9 mouse cellular contexts compared by ENCODE assay signal in genomic region chr6:35134844-35135243, GRCm38 (mm10). TPM values are rescaled to one million over a fixed set of nuclear protein-coding genes. Genes with fewer than 3 reads are reported as not detected.
A peak's percentile ranks its signal among the peaks of the same experiment; 100 is the strongest.
DNase-seq lines count a peak whose midpoint lies in the region; ATAC-seq and TF ChIP-seq lines count a peak whose summit lies in the region.
"Had no signal": no experiment of that assay in that cellular context is flagged by ENCODE, and none has a peak within 500 bp of the region (broad histone marks: within the 10 kb centered on the region; RNA-seq: fewer than 3 reads in every experiment).

No protein-coding gene starts in this region.

- H3K4me3 ChIP-seq in kidney, embryonic 15.5 days (replicated peaks), result peak overlapping the region; percentile 72
- peak overlapping the region; percentile 82 for H3K4me3 ChIP-seq in G1E (ENCODE audit: low read depth, low read length)
- peak overlapping the region; percentile 75 for H3K4me3 ChIP-seq in embryonic fibroblast, embryonic 13.5 days (ENCODE audit: insufficient read depth, low read length)
- H3K4me3 ChIP-seq in liver, embryonic 15.5 days (replicated peaks), result peak overlapping the region; percentile 72

- no peaks in the 10 kb centered on the region for H3K36me3 ChIP-seq in kidney, embryonic 15.5 days
- H3K36me3 ChIP-seq in G1E (replicated peaks), result no peaks in the 10 kb centered on the region
- no peaks in the 10 kb centered on the region for H3K36me3 ChIP-seq in liver, embryonic 15.5 days (replicated peaks)

- DNase-seq in kidney, postnatal 25 days, result no peak
- no peak for DNase-seq in G1E (ENCODE audit: low spot score)
- no peak for DNase-seq in frontal cortex, postnatal 10 days (ENCODE audit: low spot score in 2 of 2)
- DNase-seq in gastrocnemius, postnatal 25 days, result no peak
- DNase-seq in layer of hippocampus, adult 9-11 months, result no peak
- DNase-seq: embryo, embryonic 11 days had no signal

- H3K27me3 ChIP-seq in kidney, embryonic 15.5 days, result no peaks in the 10 kb centered on the region
- no peaks in the 10 kb centered on the region for H3K27me3 ChIP-seq in G1E (ENCODE audit: insufficient read depth, low read length)
- no peaks in the 10 kb centered on the region for H3K27me3 ChIP-seq in liver, embryonic 15.5 days

- H3K4me1 ChIP-seq in kidney, embryonic 15.5 days, result peaks cover 25% of the 10 kb centered on the region
- peaks cover 25% of the 10 kb centered on the region for H3K4me1 ChIP-seq in G1E (ENCODE audit: insufficient read depth, low read depth, low read length)
- H3K4me1 ChIP-seq in embryonic fibroblast, embryonic 13.5 days (ENCODE audit: control insufficient read depth, insufficient read depth, low read length), result no peaks in the 10 kb centered on the region
- peaks cover 23% of the 10 kb centered on the region for H3K4me1 ChIP-seq in liver, embryonic 15.5 days (replicated peaks)

- 58% methylated on average over 2 of the region's 2 CpGs for WGBS in kidney, embryonic 15.5 days
- whole genome bisulfite sequencing in liver, embryonic 15.5 days (ENCODE audit: insufficient replicate concordance), result 32% methylated on average over 2 of the region's 2 CpGs

- no peak for ATAC-seq in kidney, embryonic 15.5 days (replicated peaks; ENCODE audit: low FRiP score)
- no peak for ATAC-seq in G1E (ENCODE audit: extremely low read depth, insufficient number of reproducible peaks, low FRiP score, poor library complexity, severe bottlenecking)
- ATAC-seq in liver, embryonic 15.5 days (ENCODE audit: insufficient read depth), result no peak

- peak overlapping the region; percentile 92 for H3K4me2 ChIP-seq in kidney, embryonic 15.5 days
- peak overlapping the region; percentile 93 for H3K4me2 ChIP-seq in liver, embryonic 15.5 days

- no peak for TF ChIP-seq CTCF in G1E (IDR thresholded peaks at IDR 0.05; ENCODE audit: low read depth, low read length)
- TF ChIP-seq CTCF in embryonic fibroblast, embryonic 13.5 days (IDR thresholded peaks at IDR 0.05; ENCODE audit: borderline replicate concordance, insufficient read depth, low read length), result no peak

- TF ChIP-seq POLR2A in embryonic fibroblast, embryonic 13.5 days (IDR thresholded peaks at IDR 0.05; ENCODE audit: low read depth, low read length), result no peak

- H3K9me3 ChIP-seq in kidney, embryonic 15.5 days (replicated peaks), result no peaks in the 10 kb centered on the region
- no peaks in the 10 kb centered on the region for H3K9me3 ChIP-seq in G1E (replicated peaks)
- no peaks in the 10 kb centered on the region for H3K9me3 ChIP-seq in liver, embryonic 15.5 days (replicated peaks)

- no peak overlapping the region for H3K27ac ChIP-seq in kidney, embryonic 15.5 days
- no peak overlapping the region for H3K27ac ChIP-seq in embryonic fibroblast, embryonic 13.5 days (ENCODE audit: insufficient read depth, low read length)
- H3K27ac ChIP-seq in liver, embryonic 15.5 days (replicated peaks), result no peak overlapping the region

- peak overlapping the region; percentile 51 for H3K9ac ChIP-seq in kidney, embryonic 15.5 days
- H3K9ac ChIP-seq in liver, embryonic 15.5 days, result no peak overlapping the region

RNA-seq across cellular contexts. Expression of gene Cnot4, which starts 1.3 kb away (rescaled TPM):
- 26.1 and 28.2 TPM in 2 replicates for polyA plus RNA-seq in kidney, embryonic 15.5 days (2015; fragmentation: Nextera tagmentation; extraction: Ambion mirVana)
- total RNA-seq in G1E (2014; fragmentation: Nextera tagmentation), result 92.4 and 132 TPM in 2 replicates
- 26.2 and 28.7 TPM in 2 replicates for total RNA-seq in G1E (2017)
- polyA plus RNA-seq in G1E (2012), result 3.9 and 7.5 TPM in 2 replicates
- 26.8 and 34.6 TPM in 2 replicates for polyA plus RNA-seq in embryonic fibroblast, embryonic 13.5 days (2011; ENCODE audit: insufficient read length, low read depth, missing spikeins)
- 9.4 and 11.1 TPM in 2 replicates for polyA plus RNA-seq in liver, embryonic 15.5 days (2015; fragmentation: Nextera tagmentation; extraction: Ambion mirVana)
- 10 to 100 TPM; 24.2 to 24.4 TPM for total RNA-seq in gastrocnemius, postnatal 25 days (2021)

RNA-seq across cellular contexts. Expression of gene Nup205, which starts 42.4 kb away (rescaled TPM):
- 38.1 and 43.7 TPM in 2 replicates for polyA plus RNA-seq in kidney, embryonic 15.5 days (2015; fragmentation: Nextera tagmentation; extraction: Ambion mirVana)
- 99.2 and 113 TPM in 2 replicates for total RNA-seq in G1E (2014; fragmentation: Nextera tagmentation)
- total RNA-seq in G1E (2017), result 88.9 and 93.8 TPM in 2 replicates
- 4.1 and 8.2 TPM in 2 replicates for polyA plus RNA-seq in G1E (2012)
- 67.7 and 68.7 TPM in 2 replicates for polyA plus RNA-seq in embryonic fibroblast, embryonic 13.5 days (2011; ENCODE audit: insufficient read length, low read depth, missing spikeins)
- polyA plus RNA-seq in liver, embryonic 15.5 days (2015; fragmentation: Nextera tagmentation; extraction: Ambion mirVana), result 16.2 and 16.5 TPM in 2 replicates
- 10 to 100 TPM in 1 of 2 experiments, 1 to 10 TPM in 1; 9.9 to 11.0 TPM for total RNA-seq in gastrocnemius, postnatal 25 days (2021)
